ENCODE assay signal across 21 mouse cellular contexts in the genomic region with DNA sequence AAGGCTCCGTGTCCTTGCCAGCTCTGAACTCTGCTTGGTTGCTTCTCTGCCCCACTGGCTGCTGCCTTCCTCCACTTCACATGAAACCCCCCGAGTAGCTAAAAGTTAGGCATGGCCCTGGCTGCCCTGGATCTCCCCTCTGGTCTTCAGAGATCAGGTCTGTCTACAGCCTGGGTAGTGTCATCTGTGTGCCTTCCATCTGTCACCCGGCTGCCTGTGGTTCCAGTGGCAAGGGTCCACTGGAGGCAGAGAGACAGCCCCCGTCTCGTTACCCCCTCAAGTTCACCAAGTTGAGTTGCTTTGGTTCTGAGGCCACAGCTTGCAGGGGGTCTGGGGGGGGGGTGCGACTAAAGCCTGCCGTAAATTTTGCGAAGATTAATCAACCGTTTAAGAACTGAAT. TPM values are rescaled to one million over a fixed set of nuclear protein-coding genes. Genes with fewer than 3 reads are reported as not detected.
DNase-seq lines count a peak whose midpoint lies in the region; ATAC-seq and TF ChIP-seq lines count a peak whose summit lies in the region.
"Had no signal": no experiment of that assay in that cellular context is flagged by ENCODE, and none has a peak within 500 bp of the region (broad histone marks: within the 10 kb centered on the region; RNA-seq: fewer than 3 reads in every experiment).

No protein-coding gene starts in this region.

- H3K4me2 ChIP-seq in heart, embryonic 13.5 days, result peak overlapping the region; percentile 53
- no peak overlapping the region for H3K4me2 ChIP-seq in hindbrain, embryonic 11.5 days (replicated peaks; ENCODE audit: low read depth, low read length)
- no peak overlapping the region for H3K4me2 ChIP-seq in hindbrain, postnatal 0 days (ENCODE audit: low read depth, low read length)
- peak overlapping the region; percentile 23; the same call in 1 of the 2 replicates for H3K4me2 ChIP-seq in hindbrain, embryonic 13.5 days
- 0 out of 2 replicates have a peak overlapping the region, but pooled peaks have one; percentile 10 for H3K4me2 ChIP-seq in hindbrain, embryonic 15.5 days
- H3K4me2 ChIP-seq: embryonic facial prominence, embryonic 13.5 days; forebrain, embryonic 12.5 days; limb, embryonic 15.5 days; lung, embryonic 14.5 days; midbrain, embryonic 12.5 days had no signal

- peak overlapping the region; percentile 70 for H3K27ac ChIP-seq in heart, embryonic 13.5 days (replicated peaks)
- H3K27ac ChIP-seq in hindbrain, embryonic 11.5 days (ENCODE audit: low read depth, low read length), result 0 out of 2 replicates have a peak overlapping the region, but pooled peaks have one; percentile 33
- H3K27ac ChIP-seq in hindbrain, postnatal 0 days, result no peak overlapping the region
- H3K27ac ChIP-seq in hindbrain, embryonic 13.5 days, result 0 out of 2 replicates have a peak overlapping the region, but pooled peaks have one; percentile 12
- H3K27ac ChIP-seq in hindbrain, embryonic 15.5 days (replicated peaks), result no peak overlapping the region
- H3K27ac ChIP-seq: embryonic facial prominence, embryonic 13.5 days; forebrain, embryonic 12.5 days; limb, embryonic 15.5 days; liver, embryonic 14.5 days; midbrain, embryonic 12.5 days had no signal

- H3K9ac ChIP-seq in heart, embryonic 13.5 days, result peak overlapping the region; percentile 76
- H3K9ac ChIP-seq in hindbrain, embryonic 11.5 days (ENCODE audit: low read depth, low read length), result no peak overlapping the region
- H3K9ac ChIP-seq in hindbrain, postnatal 0 days (replicated peaks; ENCODE audit: low read length), result no peak overlapping the region
- peak overlapping the region; percentile 19 for H3K9ac ChIP-seq in hindbrain, embryonic 13.5 days
- H3K9ac ChIP-seq in hindbrain, embryonic 15.5 days, result no peak overlapping the region
- H3K9ac ChIP-seq: embryonic facial prominence, embryonic 13.5 days; limb, embryonic 15.5 days; liver, embryonic 14.5 days; lung, embryonic 14.5 days; midbrain, embryonic 12.5 days had no signal

- H3K9me3 ChIP-seq in heart, embryonic 13.5 days, result no peaks in the 10 kb centered on the region
- no peaks in the 10 kb centered on the region for H3K9me3 ChIP-seq in hindbrain, embryonic 11.5 days (ENCODE audit: control insufficient read depth, low read length)
- no peaks in the 10 kb centered on the region for H3K9me3 ChIP-seq in hindbrain, postnatal 0 days (ENCODE audit: low read length)
- no peaks in the 10 kb centered on the region for H3K9me3 ChIP-seq in hindbrain, embryonic 13.5 days
- no peaks in the 10 kb centered on the region for H3K9me3 ChIP-seq in hindbrain, embryonic 15.5 days
- H3K9me3 ChIP-seq: embryonic facial prominence, embryonic 13.5 days; forebrain, embryonic 12.5 days; limb, embryonic 15.5 days; midbrain, embryonic 12.5 days had no signal

- no peak for DNase-seq in heart, adult 11 months
- no peak for DNase-seq in hindbrain, embryonic 11.5 days (ENCODE audit: low spot score)
- DNase-seq in hindbrain, postnatal 0 days (ENCODE audit: low spot score), result no peak
- DNase-seq in ovary, adult 18-20 months (ENCODE audit: low spot score), result no peak
- DNase-seq: adrenal gland, adult 8-10 months; cerebellum, adult 2 months; cerebellum, postnatal 36 days; embryo, embryonic 11 days; layer of hippocampus, adult 9-11 months; lung, embryonic 14.5 days had no signal

- H3K36me3 ChIP-seq in heart, embryonic 13.5 days, result no peaks in the 10 kb centered on the region
- no peaks in the 10 kb centered on the region for H3K36me3 ChIP-seq in hindbrain, embryonic 11.5 days (ENCODE audit: control insufficient read depth, insufficient read depth, low read length)
- no peaks in the 10 kb centered on the region for H3K36me3 ChIP-seq in hindbrain, postnatal 0 days (ENCODE audit: insufficient read depth, low read length)
- H3K36me3 ChIP-seq in hindbrain, embryonic 13.5 days, result no peaks in the 10 kb centered on the region
- no peaks in the 10 kb centered on the region for H3K36me3 ChIP-seq in hindbrain, embryonic 15.5 days
- H3K36me3 ChIP-seq: embryonic facial prominence, embryonic 13.5 days; forebrain, embryonic 12.5 days; limb, embryonic 15.5 days; midbrain, embryonic 12.5 days had no signal

- H3K4me1 ChIP-seq in heart, embryonic 13.5 days, result peaks cover 91% of the 10 kb centered on the region
- peaks cover 6% of the 10 kb centered on the region for H3K4me1 ChIP-seq in hindbrain, embryonic 11.5 days (replicated peaks; ENCODE audit: control insufficient read depth, insufficient read depth, low read length)
- H3K4me1 ChIP-seq in hindbrain, postnatal 0 days (ENCODE audit: insufficient read depth, low read length), result peaks cover 12% of the 10 kb centered on the region
- H3K4me1 ChIP-seq in hindbrain, embryonic 13.5 days (replicated peaks), result peaks cover 82% of the 10 kb centered on the region
- peaks cover 66% of the 10 kb centered on the region for H3K4me1 ChIP-seq in hindbrain, embryonic 15.5 days (replicated peaks)

- TF ChIP-seq CTCF in hindbrain, postnatal 0 days (IDR thresholded peaks at IDR 0.05; ENCODE audit: low read depth), result no peak

- ATAC-seq in heart, embryonic 13.5 days (ENCODE audit: extremely low read depth, insufficient number of reproducible peaks, low FRiP score, low TSS enrichment), result no peak
- ATAC-seq in hindbrain, embryonic 11.5 days (ENCODE audit: low FRiP score), result no peak
- ATAC-seq in hindbrain, postnatal 0 days, result no peak
- no peak for ATAC-seq in hindbrain, embryonic 13.5 days (ENCODE audit: low FRiP score)
- no peak for ATAC-seq in hindbrain, embryonic 15.5 days (ENCODE audit: low FRiP score, low read depth)
- ATAC-seq: activated CD4-positive, CD25-positive, alpha-beta regulatory T cell, adult 4 months; intestine, postnatal 0 days had no signal

- H3K27me3 ChIP-seq in heart, embryonic 13.5 days (replicated peaks), result peaks cover 61% of the 10 kb centered on the region
- peaks cover 67% of the 10 kb centered on the region for H3K27me3 ChIP-seq in hindbrain, embryonic 11.5 days (ENCODE audit: control insufficient read depth, insufficient read depth, low read length)
- peaks cover 14% of the 10 kb centered on the region for H3K27me3 ChIP-seq in hindbrain, postnatal 0 days (ENCODE audit: insufficient read depth, low read length)
- H3K27me3 ChIP-seq in hindbrain, embryonic 13.5 days, result peaks cover 94% of the 10 kb centered on the region
- H3K27me3 ChIP-seq in hindbrain, embryonic 15.5 days, result peaks cover 61% of the 10 kb centered on the region

- H3K4me3 ChIP-seq in heart, embryonic 13.5 days, result 0 out of 2 replicates have a peak overlapping the region, but pooled peaks have one; percentile 6
- H3K4me3 ChIP-seq in hindbrain, embryonic 11.5 days (ENCODE audit: low read depth, low read length), result no peak overlapping the region
- no peak overlapping the region for H3K4me3 ChIP-seq in hindbrain, postnatal 0 days (ENCODE audit: low read length)
- no peak overlapping the region for H3K4me3 ChIP-seq in hindbrain, embryonic 13.5 days
- H3K4me3 ChIP-seq in hindbrain, embryonic 15.5 days, result no peak overlapping the region
- H3K4me3 ChIP-seq: embryonic facial prominence, embryonic 13.5 days; erythroblast, embryonic 14.5 days; forebrain, embryonic 12.5 days; limb, embryonic 15.5 days; midbrain, embryonic 12.5 days had no signal

- WGBS in heart, embryonic 13.5 days, result 54% methylated on average over 9 of the region's 9 CpGs
- 54% methylated on average over 9 of the region's 9 CpGs for WGBS in hindbrain, embryonic 11.5 days
- WGBS in hindbrain, postnatal 0 days, result 39% methylated on average over 9 of the region's 9 CpGs
- WGBS in hindbrain, embryonic 13.5 days, result 36% methylated on average over 9 of the region's 9 CpGs
- 42% methylated on average over 9 of the region's 9 CpGs for WGBS in hindbrain, embryonic 15.5 days

RNA-seq across cellular contexts. Expression of a gene that starts 6.5 kb away (rescaled TPM):
- 18.3 and 20.2 TPM in 2 replicates for polyA plus RNA-seq in heart, embryonic 13.5 days (2015; fragmentation: Nextera tagmentation; extraction: Ambion mirVana)
- 6.4 and 7.8 TPM in 2 replicates for polyA plus RNA-seq in hindbrain, embryonic 11.5 days (2014; fragmentation: Nextera tagmentation; extraction: Ambion mirVana)
- total RNA-seq in hindbrain, postnatal 0 days (2014; rRNA removed), result 6.3 and 7.2 TPM in 2 replicates
- 2.3 and 3.2 TPM in 2 replicates for polyA plus RNA-seq in hindbrain, postnatal 0 days (2015; fragmentation: Nextera tagmentation; extraction: Ambion mirVana)
- 6.7 and 8.1 TPM in 2 replicates for polyA plus RNA-seq in hindbrain, embryonic 13.5 days (2015; fragmentation: Nextera tagmentation; extraction: Ambion mirVana)
- 4.6 and 6.7 TPM in 2 replicates for polyA plus RNA-seq in hindbrain, embryonic 15.5 days (2015; fragmentation: Nextera tagmentation; extraction: Ambion mirVana)

Comparison
In these comparisons a context has a peak if more than half of its experiments do, and no peak if none do; other contexts are left out.
1. H3K27ac ChIP-seq: peak in heart, embryonic 13.5 days (single experiment), hindbrain, embryonic 11.5 days (single experiment) and hindbrain, embryonic 13.5 days (single experiment); none in hindbrain, postnatal 0 days (single experiment) and hindbrain, embryonic 15.5 days (single experiment).
2. H3K4me2 ChIP-seq: peak in heart, embryonic 13.5 days (single experiment), hindbrain, embryonic 13.5 days (single experiment) and hindbrain, embryonic 15.5 days (single experiment); none in hindbrain, embryonic 11.5 days (single experiment) and hindbrain, postnatal 0 days (single experiment).
3. H3K9ac ChIP-seq: peak in heart, embryonic 13.5 days (single experiment) and hindbrain, embryonic 13.5 days (single experiment); none in hindbrain, embryonic 11.5 days (single experiment), hindbrain, postnatal 0 days (single experiment) and hindbrain, embryonic 15.5 days (single experiment).